Mouse (Mus musculus): ENCODE data around the gene Tm7sf3. TPM values are rescaled to one million over a fixed set of nuclear protein-coding genes. Genes with fewer than 3 reads are reported as not detected.

Tm7sf3 gene
- 47.2 and 47.9 TPM in 2 replicates for polyA plus RNA-seq (2015; fragmentation: Nextera tagmentation; extraction: Ambion mirVana)

DNA sequence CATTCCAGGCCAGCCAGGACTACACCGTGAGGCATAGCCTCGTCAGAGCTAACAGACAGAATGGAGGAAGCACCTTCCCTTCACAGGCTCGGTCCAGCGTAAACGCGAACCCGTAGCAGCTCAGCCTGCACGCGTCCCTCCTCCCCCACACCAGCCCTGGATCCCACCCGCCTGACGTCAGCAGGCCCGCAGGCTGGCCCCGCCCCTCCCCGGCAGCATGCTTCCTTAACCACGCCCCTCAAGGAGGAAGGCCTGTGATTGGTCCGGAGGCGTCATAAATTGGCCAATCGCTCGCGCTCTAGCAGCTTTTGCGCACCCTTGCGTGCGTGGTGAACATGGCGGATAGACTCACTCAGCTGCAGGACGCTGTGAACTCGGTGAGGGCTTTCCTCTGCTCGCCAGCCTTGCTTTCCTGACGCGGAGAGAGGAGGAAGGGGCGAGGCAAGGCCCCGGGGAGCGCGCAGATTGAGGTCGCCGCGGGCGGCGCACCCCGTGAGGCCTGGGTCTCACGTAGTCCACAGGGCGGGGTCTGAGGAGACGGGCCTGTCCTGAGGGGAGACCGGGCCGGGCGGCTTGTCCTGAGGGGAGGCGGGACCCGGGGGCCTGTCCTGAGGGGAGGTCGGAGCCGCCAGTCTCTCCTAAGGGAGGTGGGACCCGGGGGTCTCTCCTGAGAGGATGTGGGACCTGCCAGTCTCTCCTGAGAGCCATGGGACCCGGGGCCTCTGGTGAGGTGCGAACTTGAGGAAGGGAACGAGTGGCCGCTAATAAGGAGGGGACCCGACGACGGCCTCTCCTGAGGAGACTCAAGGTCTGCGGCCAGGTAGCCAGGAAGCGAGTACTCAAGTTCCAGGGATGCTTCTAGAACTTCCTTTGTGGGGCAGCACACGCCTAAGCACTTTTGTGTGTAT, at the start of gene Tm7sf3, which contains the start of gene Med21:
Gene Tm7sf3 (minus strand): TSS at position 549 of the 908 bp plus-strand sequence.
Gene Med21 (plus strand): TSS at position 272 of the 908 bp plus-strand sequence.
- under 1% methylated on average over 60 of the region's 60 CpGs for WGBS
- H3K4me3 ChIP-seq (replicated peaks): peak within 1 kb of the TSS; percentile 85
- peak; percentile 96 for ATAC-seq (ENCODE audit: insufficient number of reproducible peaks, low FRiP score, low TSS enrichment, low read depth)

DNA sequence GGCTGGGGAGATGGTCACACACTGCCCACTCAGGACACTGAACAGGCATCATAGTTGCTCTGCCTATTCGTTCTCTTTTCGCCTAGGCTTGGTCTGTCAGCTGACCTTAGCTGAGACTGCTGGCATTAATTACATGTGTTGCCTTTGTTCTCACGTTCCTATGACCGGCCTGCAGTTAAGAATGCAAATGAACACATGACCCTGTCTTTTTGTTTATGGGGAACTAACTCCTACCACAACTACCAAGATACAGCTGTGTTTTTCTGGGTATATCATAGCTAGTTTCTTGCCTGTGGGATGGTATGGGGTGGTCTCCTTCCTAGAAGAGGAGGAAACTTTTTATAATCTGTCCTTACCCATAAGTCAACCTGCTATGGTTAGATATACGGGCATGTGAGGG, 46.2 kb upstream of the Tm7sf3 start:
- H3K4me1 ChIP-seq: no peaks in the 10 kb centered on the region
- no peaks in the 10 kb centered on the region for H3K9me3 ChIP-seq (replicated peaks)
- no peak overlapping the region for H3K9ac ChIP-seq
- H3K4me2 ChIP-seq (replicated peaks): no peak overlapping the region
- 69% methylated on average over 5 of the region's 5 CpGs for WGBS
- ATAC-seq (ENCODE audit: insufficient number of reproducible peaks, low FRiP score, low TSS enrichment, low read depth): no peak
- no peak overlapping the region for H3K4me3 ChIP-seq (replicated peaks)
- no peaks in the 10 kb centered on the region for H3K27me3 ChIP-seq
- H3K36me3 ChIP-seq: no peaks in the 10 kb centered on the region
- H3K27ac ChIP-seq (replicated peaks): no peak overlapping the region

More for the DNA sequence above, at the start of gene Tm7sf3, which contains the start of gene Med21:
- Histone ChIP-seq H3K4me1 (peaks cover 10% of the 10 kb centered on the region), H3K27ac (replicated peaks) (peak within 1 kb of the TSS; percentile 94), H3K4me2 (replicated peaks) (peak within 1 kb of the TSS; percentile 85), H3K27me3 (no peaks in the 10 kb centered on the region), H3K9me3 (replicated peaks) (no peaks in the 10 kb centered on the region), H3K9ac (peak within 1 kb of the TSS; percentile 93), H3K36me3 (no peaks in the 10 kb centered on the region)

DNA sequence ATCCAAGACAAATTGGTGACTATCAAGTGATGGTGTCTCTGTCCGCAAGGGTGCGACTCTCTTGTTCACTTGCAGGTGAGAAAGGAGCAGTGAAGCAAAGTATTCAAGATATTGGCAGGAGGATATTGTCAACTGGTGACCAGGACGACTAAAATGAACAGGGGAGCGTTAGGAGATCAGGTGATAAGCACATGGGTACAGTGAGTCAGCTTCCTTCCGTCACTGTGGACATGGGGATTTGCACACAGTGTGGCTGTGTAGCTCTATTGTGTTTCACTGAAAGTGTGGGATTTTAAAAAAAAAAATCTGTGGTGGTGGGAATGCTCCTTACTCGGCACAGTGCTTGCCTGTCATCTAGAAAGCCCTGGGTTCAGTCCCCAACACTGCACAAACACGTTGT, 45.4 kb upstream of the Tm7sf3 start:
- no peaks in the 10 kb centered on the region for H3K4me1 ChIP-seq
- no peaks in the 10 kb centered on the region for H3K9me3 ChIP-seq (replicated peaks)
- no peaks in the 10 kb centered on the region for H3K27me3 ChIP-seq
- no peak overlapping the region for H3K9ac ChIP-seq
- H3K36me3 ChIP-seq: no peaks in the 10 kb centered on the region
- H3K4me3 ChIP-seq (replicated peaks): no peak overlapping the region
- H3K4me2 ChIP-seq (replicated peaks): no peak overlapping the region
- no peak overlapping the region for H3K27ac ChIP-seq (replicated peaks)
- WGBS: 80% methylated on average over 7 of the region's 7 CpGs
- no peak for ATAC-seq (ENCODE audit: insufficient number of reproducible peaks, low FRiP score, low TSS enrichment, low read depth)

DNA sequence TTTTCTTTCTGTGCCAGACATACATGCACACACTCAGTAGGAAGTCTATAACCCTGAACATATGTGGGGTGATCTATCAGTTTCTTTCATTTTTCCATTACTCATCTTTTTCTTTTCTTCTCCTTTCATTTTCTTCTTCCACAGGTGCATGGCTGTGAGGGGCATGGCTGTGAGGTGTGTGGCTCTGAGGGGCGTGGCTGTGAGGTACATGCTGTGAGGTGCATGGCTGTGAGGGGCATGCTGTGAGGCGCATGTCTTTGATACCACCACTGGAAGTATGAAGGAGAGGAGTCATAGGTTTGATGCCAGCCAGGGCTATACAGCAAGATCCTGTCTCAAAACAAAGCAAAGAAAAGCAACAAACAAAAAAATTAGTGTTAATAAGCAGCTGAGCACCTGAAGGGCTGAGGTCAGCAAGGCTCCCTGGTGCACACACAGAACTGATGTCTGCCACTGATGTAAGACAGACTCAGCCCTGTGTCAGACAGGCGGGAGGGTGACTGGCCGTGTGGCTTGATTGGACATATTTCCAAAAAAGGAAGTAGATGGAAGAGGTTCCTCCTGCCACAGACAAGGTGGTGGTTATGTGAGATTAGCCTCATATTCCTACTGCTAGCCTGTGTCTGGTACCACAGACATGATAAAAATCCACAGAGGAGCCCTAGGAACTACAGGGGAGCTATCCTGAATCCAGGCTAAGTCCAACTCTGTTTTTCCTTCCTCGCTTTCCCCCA, 44.0 kb upstream of the Tm7sf3 start:
- ATAC-seq (ENCODE audit: insufficient number of reproducible peaks, low FRiP score, low TSS enrichment, low read depth): no peak

DNA sequence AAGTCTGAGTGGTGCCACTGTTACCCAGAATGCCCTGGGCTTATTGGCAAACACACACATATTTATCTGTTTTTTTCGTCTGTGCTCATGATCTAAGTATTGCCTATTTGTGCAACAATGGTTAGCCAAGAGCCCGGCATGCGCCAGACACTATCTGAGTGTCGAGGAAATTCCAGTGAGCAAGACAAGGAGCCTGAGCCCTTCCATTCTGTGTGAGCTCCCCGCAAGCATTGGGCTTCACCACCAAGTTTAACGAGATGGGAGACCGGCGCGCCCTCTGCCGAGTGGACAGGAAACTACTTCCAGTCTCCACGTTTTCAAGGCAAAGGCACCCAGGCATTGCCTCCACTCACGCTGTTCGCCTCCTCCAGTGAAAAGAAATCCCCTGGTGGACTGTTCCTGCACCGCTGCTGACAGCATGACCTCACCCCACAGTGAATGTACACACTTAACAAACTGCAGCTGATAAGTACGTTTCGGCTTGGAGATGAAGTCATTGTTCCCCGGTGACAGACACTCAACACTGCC, 43.2 kb upstream of the Tm7sf3 start:
- H3K4me2 ChIP-seq (replicated peaks): no peak overlapping the region
- H3K27me3 ChIP-seq: no peaks in the 10 kb centered on the region
- H3K4me3 ChIP-seq (replicated peaks): no peak overlapping the region
- H3K9ac ChIP-seq: no peak overlapping the region
- no peaks in the 10 kb centered on the region for H3K36me3 ChIP-seq
- H3K27ac ChIP-seq (replicated peaks): no peak overlapping the region
- H3K9me3 ChIP-seq (replicated peaks): no peaks in the 10 kb centered on the region
- H3K4me1 ChIP-seq: no peaks in the 10 kb centered on the region
- no peak for ATAC-seq (ENCODE audit: insufficient number of reproducible peaks, low FRiP score, low TSS enrichment, low read depth)
- WGBS: 72% methylated on average over 17 of the region's 17 CpGs

More for the DNA sequence above, 44.0 kb upstream of the Tm7sf3 start:
- 72% methylated on average over 5 of the region's 5 CpGs for WGBS
- Histone ChIP-seq H3K4me1 (no peaks in the 10 kb centered on the region), H3K27ac (replicated peaks) (no peak overlapping the region), H3K27me3 (no peaks in the 10 kb centered on the region), H3K9ac (no peak overlapping the region), H3K36me3 (no peaks in the 10 kb centered on the region), H3K4me3 (replicated peaks) (no peak overlapping the region), H3K9me3 (replicated peaks) (no peaks in the 10 kb centered on the region), H3K4me2 (replicated peaks) (no peak overlapping the region)

DNA sequence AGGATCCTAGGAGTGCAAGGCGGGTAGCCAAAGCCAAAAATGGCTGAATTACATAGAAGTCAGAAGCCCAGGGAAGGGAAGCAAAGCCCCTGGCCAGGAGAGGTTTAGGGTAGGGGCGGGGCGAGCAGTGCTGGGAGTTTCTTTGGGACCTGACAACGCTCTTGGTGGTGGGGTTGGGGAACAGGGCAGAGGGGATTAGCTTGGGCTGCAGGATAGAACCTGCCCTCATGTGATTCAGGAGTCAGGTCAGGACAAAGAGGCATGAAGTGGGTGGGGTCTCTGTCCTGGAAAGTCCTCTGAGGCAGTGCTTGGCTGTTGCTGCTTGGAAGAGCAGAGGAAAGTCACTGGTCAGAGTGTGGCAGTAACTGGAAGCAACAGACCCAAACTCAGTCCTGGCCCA, 41.3 kb upstream of the Tm7sf3 start:
- Histone ChIP-seq H3K9me3 (replicated peaks) (no peaks in the 10 kb centered on the region), H3K4me2 (replicated peaks) (no peak overlapping the region), H3K36me3 (no peaks in the 10 kb centered on the region), H3K27ac (replicated peaks) (no peak overlapping the region), H3K4me1 (no peaks in the 10 kb centered on the region), H3K27me3 (no peaks in the 10 kb centered on the region), H3K9ac (no peak overlapping the region), H3K4me3 (replicated peaks) (no peak overlapping the region)
- ATAC-seq (ENCODE audit: insufficient number of reproducible peaks, low FRiP score, low TSS enrichment, low read depth): no peak
- 72% methylated on average over 4 of the region's 4 CpGs for WGBS

DNA sequence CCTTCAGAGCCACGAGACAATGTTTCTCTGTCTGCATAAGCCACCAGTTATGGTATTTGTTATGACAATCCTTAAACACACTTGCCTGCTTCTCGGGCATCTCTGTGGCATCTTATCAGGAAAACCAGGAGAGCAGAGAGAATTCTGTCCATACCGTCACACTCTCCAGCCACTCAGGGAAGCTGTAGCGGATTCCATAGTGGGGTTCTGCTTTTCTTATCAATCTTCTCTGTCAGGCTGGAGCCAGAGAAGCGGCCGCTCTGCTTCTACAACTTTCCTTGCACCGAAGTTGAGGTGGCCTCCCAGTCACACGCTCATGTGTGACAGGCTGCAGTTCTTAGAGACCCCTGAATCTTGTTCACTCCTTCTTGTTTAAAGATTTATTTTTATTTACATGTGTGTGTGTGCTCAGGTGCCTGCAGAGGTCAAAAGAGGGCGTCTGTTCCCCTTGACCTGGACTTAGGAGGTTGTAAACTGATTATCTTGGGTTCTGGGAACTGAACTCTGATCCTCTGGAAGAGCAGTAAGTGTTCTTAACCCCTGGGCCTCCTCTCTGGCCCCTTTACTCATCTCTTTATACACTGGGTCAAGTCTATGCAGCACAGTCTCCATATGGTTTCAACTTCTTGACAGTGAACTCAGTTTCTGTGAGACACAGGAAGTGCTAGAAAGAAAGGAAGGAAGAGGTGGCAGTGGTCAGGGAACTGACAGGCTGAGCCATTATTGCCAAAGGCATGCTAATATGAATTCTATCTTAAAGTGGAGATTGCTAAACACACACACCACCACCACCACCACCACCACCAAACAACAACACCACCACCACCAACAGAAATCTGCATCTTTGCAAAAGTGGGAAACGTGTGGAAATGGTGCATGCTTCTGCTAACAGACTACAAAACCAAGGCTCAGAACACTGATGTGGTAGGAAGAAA, 35.8 kb upstream of the Tm7sf3 start:
- no peak overlapping the region for H3K4me3 ChIP-seq (replicated peaks)
- H3K9me3 ChIP-seq (replicated peaks): no peaks in the 10 kb centered on the region
- 79% methylated on average over 10 of the region's 10 CpGs for WGBS
- no peak overlapping the region for H3K9ac ChIP-seq
- H3K36me3 ChIP-seq: no peaks in the 10 kb centered on the region
- H3K27ac ChIP-seq (replicated peaks): no peak overlapping the region
- H3K4me1 ChIP-seq: no peaks in the 10 kb centered on the region
- no peak for ATAC-seq (ENCODE audit: insufficient number of reproducible peaks, low FRiP score, low TSS enrichment, low read depth)
- no peak overlapping the region for H3K4me2 ChIP-seq (replicated peaks)
- no peaks in the 10 kb centered on the region for H3K27me3 ChIP-seq

DNA sequence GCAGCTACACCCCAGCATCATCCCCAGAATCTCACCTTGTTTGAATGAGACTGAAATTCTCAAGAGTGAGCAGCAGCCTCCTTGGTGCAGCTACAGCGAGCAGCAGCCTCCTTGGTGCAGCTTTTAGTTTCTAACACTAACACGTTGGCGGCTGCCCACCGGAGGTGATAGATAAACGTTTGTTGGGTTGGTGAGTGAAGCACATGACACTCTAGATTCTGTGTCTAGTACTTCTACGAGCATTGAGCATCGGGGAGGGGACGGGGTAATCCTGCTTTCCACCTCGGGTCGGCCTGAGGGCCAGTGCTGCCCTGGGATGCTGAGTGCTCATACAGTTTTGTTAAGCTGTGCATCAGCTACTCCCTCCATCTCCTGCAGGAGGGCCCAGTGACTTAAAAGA, 34.3 kb upstream of the Tm7sf3 start:
- no peak overlapping the region for H3K9ac ChIP-seq
- H3K36me3 ChIP-seq: no peaks in the 10 kb centered on the region
- ATAC-seq (ENCODE audit: insufficient number of reproducible peaks, low FRiP score, low TSS enrichment, low read depth): no peak
- WGBS: 77% methylated on average over 10 of the region's 10 CpGs
- H3K9me3 ChIP-seq (replicated peaks): no peaks in the 10 kb centered on the region
- no peak overlapping the region for H3K27ac ChIP-seq (replicated peaks)
- no peak overlapping the region for H3K4me2 ChIP-seq (replicated peaks)
- H3K4me1 ChIP-seq: no peaks in the 10 kb centered on the region
- H3K4me3 ChIP-seq (replicated peaks): no peak overlapping the region
- no peaks in the 10 kb centered on the region for H3K27me3 ChIP-seq

DNA sequence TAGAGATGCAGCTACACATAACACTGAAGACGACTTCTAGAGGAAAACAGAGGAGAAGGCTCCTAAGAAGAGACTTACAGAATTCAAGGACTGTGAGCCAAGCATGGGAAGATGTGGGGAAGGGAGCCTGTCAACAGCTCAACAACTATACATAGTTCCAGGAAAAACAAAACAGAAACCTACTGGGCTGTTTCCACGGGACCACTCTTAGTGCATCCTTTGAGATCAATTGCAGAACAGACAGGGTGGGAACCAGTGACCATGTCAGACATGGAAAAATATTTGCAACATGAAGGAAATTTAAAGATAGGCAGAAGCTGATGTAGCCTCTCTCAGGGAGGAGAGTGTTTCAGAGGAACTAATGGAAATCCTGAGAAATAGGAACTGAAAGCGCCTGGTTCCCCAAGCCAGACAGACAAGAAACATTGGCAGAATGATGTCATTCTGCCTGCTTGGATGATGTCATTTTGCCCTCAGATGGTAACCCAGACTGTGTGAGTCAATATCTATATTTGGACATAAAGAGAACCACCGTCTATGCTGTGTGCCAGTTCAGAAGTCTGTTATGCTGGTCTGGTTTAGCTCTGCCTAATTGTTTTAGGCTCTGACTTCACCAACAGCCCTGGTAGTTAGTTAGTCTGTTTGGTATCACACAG, 32.4 kb upstream of the Tm7sf3 start:
- no peaks in the 10 kb centered on the region for H3K9me3 ChIP-seq (replicated peaks)
- ATAC-seq (ENCODE audit: insufficient number of reproducible peaks, low FRiP score, low TSS enrichment, low read depth): no peak
- WGBS: 54% methylated on average over 4 of the region's 4 CpGs

DNA sequence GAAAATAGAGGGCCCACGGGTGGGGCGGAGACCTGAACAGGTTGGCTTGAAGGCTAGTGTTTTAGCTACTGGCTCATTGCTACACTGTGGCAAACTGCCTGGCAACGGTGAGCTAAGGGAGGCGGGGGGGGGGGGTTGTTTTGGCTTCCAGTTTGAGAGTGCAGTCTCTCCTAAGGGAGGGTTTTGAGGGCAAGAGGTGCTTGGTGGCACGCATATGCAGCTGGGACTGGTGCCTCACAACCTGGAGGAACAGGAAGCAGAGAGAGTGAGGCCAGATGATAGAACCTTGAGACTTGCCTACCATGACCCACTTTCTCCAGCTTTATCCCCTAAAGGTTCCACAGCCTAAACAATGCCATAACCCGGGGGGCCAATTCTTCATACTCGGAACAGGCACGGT, 31.8 kb upstream of the Tm7sf3 start:
- no peaks in the 10 kb centered on the region for H3K9me3 ChIP-seq (replicated peaks)
- no peak overlapping the region for H3K27ac ChIP-seq (replicated peaks)
- no peak for ATAC-seq (ENCODE audit: insufficient number of reproducible peaks, low FRiP score, low TSS enrichment, low read depth)
- no peak overlapping the region for H3K4me3 ChIP-seq (replicated peaks)
- H3K27me3 ChIP-seq: no peaks in the 10 kb centered on the region
- H3K4me1 ChIP-seq: no peaks in the 10 kb centered on the region
- WGBS: 70% methylated on average over 8 of the region's 8 CpGs
- no peak overlapping the region for H3K4me2 ChIP-seq (replicated peaks)
- no peaks in the 10 kb centered on the region for H3K36me3 ChIP-seq
- H3K9ac ChIP-seq: no peak overlapping the region

More for the DNA sequence above, 32.4 kb upstream of the Tm7sf3 start:
- H3K4me1 ChIP-seq: no peaks in the 10 kb centered on the region
- no peak overlapping the region for H3K4me3 ChIP-seq (replicated peaks)
- no peak overlapping the region for H3K9ac ChIP-seq
- no peaks in the 10 kb centered on the region for H3K27me3 ChIP-seq
- no peak overlapping the region for H3K4me2 ChIP-seq (replicated peaks)
- no peaks in the 10 kb centered on the region for H3K36me3 ChIP-seq
- H3K27ac ChIP-seq (replicated peaks): no peak overlapping the region

All from embryonic facial prominence, embryonic 15.5 days (tissue).